Mouse (Mus musculus) cerebellum, adult 18-20 months (tissue): ENCODE data around the gene Ugt1a8.

Source experiments
- DNase-seq, 2 experiments: peaks; one replicate each; pipeline ENCODE4 v3.0.0; 2021

The Ugt1a8 gene

DNA sequence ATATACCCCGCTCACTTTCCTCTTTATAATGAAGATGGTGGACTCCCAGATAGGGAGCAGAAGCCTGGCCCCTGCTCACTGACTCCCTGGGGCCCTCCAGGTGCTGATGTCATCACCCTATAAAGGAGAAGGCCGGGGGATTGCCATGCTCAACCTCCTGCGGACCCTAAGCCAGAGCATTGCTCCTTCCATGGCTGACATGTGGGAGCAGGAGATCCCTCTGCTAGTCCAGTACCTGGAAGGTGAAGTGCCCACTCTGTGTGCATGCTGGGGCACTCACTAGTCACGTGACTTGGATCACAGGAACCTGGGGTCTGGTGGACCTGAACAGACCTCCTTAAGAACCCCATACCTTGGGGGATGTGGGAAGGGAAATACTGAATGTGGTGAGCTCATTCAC, 153.0 kb downstream of the Ugt1a8 start:
- DNase-seq: no peak

DNA sequence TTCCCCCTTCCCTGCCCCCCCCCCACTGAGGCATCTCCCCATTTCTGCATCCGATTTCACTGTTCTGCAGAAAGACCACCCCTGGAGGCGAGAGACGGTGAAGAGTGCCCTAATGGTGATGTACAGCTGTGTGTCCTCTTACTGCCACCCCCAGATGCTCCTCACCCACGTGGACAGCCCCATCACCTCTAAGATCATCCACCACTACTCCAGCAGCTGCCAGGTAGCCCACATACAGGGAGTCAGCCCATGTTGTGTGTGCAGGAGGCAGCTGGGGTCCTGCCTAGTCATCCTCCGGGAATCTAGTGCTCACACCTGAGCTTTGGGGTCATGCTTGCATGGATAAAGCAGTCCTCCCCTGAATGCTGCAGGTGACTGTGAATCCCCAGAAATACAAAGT, 156.2 kb downstream of the Ugt1a8 start:
- no peak for DNase-seq

DNA sequence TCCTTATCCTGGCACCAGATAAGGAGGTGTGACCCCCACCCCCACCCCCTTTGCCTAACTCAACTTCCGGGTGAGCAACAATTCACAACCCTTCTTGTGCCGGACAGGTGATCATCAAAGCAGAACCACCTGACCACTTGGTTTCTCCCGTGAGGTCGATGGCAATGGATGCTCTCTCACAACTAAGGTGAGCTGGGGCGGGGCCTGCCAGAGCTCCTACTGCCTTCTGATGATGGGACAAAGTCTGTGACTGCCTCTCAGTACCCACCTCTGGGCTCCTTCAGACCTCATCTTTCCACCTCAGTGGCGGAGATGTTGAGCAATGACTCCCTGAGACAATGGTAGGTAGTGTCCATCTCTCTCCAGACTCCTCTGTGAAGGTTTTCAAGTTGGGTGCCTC, 158.3 kb downstream of the Ugt1a8 start:
- DNase-seq: no peak

DNA sequence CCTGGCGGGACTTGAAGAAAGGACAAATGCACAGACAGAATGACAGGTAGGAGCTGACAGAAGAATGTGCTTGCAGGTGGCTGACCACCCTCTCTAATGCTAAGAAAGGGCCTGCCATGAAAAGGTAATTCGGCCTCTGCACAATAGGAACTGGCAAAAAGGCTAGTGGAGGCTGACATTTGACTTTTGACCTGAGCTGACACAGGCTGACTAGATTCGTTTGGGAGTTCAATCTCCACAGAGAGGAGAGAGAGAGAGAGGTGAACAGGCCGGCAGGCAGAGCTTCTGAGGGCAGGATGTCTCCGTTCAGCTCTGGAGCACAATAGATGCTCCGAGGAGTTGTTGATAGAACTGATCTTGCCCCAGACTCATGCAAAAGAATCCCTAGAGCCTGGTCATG, 158.8 kb downstream of the Ugt1a8 start:
- DNase-seq: no peak

DNA sequence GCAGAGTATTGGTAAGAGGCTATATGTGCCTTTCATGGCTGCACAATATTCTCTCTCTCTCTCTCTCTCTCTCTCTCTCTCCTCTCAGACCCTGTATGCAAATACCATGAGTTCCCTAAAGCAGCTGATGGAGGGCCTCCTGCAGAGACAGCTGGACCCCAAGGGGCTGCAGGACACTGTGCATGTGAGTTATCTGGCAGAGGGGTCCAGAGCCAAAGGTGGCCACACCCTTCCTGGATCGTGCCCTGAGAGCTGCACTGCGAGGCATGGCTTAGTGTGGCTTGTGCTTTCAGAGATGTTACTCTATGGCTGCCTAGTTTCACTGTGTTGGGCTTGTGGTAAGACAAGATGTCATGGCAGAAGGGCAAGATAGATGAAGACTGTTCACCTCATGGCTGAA, 160.0 kb downstream of the Ugt1a8 start:
- no peak for DNase-seq

DNA sequence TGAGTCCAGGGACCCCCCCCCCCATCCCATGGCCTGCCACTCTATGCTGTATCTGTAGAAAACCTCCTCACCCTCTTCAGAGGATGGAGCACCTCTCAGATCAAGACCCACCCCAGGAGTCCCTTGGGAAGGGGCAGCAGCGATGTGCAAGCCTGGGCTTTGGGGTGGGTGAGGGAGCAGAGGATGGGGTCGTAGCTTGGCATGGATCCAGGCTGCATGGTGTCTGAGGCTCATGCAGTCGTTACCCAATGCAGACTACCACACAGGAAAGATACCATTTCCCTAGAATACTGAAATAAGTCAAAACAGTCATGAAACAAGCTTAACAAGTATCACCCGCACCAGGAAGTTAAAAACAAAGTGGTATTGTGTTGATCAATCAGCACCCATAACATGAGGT, 161.0 kb downstream of the Ugt1a8 start:
- DNase-seq: no peak

DNA sequence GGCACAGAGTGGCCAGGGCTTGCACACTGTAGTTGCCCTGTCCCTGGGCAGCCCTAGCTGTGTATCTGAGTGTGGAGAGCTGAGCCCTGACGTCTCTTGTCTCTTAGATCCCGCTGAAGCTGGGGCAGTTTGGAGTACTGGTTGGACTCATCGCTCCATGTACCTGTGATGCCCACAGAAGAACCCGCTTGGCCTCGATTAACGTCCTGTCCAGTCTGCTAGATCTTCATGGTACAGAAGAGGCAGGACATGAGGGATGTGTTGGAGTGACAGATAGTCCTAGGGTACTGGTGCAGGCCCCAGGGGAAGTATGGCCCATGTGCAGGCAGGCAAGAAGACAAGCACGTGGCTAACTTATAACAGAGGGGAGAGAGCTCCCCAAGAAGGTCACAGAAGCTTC, 162.0 kb downstream of the Ugt1a8 start:
- DNase-seq: no peak

DNA sequence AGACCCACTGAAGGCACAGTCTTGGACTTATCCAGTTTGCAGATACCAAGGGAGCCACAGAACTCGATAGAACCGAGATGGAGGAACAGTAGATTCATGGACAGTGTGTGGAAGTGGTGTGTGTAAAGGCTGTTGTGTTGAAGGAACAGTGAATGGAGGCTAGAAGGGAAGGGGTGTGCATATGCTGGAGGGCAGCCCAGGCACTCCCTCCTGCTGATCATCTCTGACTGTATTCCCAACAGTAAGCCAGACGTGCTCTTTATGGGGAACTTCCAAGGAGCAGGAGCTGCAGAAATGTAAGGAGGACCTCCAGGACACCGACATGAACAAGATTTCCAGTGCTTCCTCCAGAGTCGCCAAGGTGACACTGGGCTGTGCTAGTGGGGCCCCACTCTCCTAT, 162.4 kb downstream of the Ugt1a8 start:
- no peak for DNase-seq

DNA sequence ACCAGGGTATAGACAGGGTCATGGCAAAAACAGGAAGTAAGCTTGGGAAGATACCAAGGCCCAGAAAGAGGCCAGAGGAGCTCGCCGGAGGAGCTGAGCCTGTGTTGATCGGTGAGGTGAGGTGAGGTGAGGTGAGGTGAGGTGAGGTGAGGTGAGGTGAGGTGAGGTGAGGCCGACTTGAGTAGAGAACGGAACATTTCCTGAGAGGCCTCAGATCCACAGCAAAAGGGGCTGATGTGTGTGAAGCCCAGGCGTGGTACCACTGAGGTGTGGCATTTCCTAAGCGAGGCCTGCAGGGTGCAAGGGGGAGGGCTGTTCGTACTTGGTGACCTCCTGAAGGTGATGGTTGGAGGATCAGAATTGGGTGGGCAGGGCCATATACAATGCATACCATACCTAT, 165.5 kb downstream of the Ugt1a8 start:
- DNase-seq: no peak

DNA sequence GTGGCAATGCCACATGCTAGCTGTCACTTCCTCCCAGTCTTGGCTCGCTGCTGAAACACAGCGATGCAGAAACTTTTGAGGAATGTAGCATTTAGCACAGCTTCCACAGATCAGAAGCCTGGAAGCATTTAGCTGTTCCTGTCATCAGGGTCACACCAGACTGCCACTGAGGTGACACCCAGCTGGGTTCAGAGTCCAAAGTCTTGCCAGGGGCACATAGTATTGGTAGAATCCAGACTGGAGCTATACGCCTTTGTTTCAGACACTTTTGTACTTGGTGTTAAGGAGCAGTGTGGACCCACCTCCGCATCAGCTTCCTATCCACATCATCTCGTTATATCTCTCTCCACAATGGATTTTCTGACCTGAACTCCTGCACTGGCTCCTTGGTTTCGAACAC, 165.9 kb downstream of the Ugt1a8 start:
- no peak for DNase-seq

DNA sequence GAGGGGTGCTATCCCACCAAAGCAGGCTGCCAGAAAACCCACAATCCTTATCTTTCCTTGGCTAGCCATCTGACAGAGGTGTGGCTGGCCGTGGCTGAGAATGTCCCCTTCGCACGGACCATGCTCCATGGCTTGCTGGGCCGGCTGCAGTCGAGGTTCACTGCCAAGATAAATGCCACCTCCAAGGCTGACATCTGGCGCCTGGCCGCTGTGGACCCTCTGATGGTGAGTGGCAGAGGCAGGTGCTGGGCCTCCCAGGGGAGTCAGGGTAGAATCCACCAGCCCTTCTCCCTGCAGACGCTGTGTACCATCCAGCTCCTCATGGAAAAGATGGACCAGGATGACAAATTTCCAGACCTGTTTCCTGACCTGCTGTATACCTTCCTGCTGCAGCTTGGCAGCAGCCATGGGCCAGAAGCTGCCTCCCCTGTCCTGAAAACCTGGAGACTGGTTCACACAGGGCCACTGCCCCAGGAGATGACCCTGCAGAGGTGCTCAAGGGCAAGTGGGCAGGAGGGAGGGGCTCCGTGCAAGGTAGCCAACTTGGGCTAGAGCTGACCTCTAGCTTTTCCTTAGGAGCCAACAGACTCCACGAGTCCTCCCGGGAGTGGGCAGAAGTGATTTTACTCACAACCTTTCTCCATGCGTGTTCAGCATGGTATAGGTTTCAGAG, 167.3 kb downstream of the Ugt1a8 start:
- DNase-seq: no peak

DNA sequence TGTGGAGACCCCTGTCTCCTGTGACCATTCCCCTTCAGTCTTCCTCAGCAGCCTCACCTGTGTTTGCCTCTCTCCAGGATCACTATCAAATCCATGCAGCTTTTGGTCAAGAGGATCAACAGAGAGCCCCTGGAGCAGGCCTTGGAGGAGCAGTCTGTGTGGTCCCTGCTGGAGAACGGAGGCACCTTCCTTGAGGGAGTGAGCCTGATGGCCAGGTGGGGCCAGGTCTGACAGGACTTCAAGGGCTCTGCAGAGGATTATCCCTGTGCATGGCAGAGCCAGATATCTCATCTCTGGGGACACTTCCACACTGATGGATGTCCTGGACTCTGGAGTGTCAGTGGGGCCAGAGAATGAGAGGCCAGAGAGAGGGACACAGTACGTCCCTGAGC, 167.8 kb downstream of the Ugt1a8 start:
- no peak for DNase-seq

DNA sequence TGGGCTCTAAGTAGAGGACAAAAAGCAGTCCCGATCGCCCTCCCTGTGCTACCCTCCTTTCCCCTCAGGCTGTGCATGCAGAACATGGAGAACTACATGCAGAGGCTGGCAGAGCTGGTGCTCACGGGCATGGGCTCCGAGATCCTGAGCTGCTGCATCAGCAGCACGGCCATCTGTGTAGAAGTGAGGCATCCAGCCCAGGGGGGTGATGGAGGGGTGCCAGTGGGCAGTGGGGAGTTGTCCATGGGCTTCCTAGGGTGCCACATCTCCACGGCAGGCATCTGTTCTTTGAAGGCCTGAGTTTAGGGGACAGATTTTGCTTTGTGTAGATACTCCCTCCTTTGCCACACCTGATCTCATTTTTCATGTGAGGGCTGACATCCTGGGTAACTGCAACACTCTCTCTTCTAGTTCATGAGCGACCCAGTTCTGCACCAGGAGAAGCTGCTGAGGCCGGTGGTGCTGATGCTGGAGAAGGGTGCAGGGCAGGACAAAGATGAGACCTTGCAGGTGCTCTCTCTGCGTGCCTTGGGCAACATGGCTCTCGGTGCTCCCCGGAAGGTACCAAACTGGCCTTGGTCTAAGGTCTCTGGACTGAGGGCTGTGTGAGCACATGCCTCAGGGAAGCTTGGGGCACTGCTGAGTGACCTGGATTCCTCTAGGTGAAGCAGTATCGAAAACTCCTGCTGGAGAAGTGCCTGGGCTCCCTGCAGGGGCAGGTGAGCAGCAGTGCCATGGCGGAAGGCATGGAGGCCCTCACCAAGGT, 168.6 kb downstream of the Ugt1a8 start:
- peak; percentile 51 to 59 for DNase-seq

DNA sequence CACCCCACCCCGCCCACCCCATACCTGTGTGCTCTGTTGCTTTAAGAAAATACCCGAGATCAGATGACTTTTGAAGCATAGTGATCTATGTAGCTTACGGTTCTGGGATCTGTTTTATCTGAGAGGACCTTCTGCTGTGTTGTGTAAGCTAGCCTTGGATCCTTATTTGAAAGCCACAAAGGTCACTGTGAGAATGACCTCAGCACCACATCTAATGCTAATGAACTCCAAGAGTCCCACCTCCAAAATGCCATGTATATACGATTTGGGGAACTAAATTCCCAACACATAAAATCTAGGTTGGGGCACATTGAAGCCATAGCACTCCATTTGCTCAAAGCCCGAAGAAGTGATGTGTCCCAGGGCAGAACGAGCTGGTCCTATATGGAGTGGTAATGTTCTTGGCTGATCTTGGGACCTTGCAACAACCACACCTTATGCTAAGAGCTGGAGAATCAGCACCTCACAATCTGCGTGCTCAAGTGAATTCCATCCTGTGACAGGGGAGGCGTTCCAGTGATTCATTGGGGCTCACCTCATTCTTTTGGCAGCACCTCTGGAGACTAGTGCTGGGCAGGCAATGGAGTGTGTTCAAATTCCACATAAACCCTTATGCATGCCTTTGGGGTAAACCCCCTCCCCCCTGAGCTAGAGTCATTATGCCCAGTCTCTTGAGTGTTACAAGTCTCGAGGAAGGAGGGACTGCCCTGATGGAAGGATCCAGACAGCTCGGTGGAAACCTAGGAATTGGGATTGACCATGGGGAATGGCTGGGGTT, 169.5 kb downstream of the Ugt1a8 start:
- DNase-seq: no peak

DNA sequence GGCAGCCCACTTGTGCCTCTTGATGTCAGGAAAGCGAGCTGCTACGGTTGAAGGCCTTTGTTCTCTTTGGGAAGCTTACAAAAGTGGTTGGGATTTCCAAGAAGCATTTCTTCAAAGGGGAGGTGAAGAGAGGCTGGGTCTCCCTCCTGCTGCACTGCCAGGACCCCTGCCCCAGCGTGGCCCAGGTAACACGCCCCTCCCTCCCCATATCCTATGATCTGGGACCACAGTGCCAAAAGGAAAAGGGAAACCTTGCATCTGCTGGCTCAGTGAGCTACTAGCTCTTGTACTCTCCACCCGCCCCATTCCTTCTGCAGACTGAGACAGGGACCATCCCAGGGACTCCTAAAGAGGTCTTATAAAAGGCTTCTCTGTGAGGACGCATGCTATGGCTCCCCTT, 170.1 kb downstream of the Ugt1a8 start:
- no peak for DNase-seq

DNA sequence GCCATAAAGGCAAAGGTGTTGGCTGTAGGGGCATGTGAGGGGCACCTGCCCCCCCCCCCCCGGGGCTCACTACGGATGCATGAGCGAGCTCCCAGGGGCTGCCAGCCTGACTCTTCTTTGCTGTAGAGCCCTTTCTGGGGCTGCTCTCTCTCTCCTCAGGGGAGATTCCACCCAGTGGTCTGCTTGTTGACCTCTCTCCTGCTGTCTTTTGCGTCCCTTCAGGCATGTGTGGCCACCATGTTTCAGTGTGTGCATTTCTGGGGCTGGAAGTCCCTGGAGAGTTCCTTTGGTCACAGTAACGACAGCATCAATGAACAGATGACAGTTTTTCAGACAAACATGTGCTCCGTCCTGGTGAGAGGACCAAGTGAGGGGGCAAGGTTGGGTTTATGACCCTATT, 170.7 kb downstream of the Ugt1a8 start:
- DNase-seq: no peak

DNA sequence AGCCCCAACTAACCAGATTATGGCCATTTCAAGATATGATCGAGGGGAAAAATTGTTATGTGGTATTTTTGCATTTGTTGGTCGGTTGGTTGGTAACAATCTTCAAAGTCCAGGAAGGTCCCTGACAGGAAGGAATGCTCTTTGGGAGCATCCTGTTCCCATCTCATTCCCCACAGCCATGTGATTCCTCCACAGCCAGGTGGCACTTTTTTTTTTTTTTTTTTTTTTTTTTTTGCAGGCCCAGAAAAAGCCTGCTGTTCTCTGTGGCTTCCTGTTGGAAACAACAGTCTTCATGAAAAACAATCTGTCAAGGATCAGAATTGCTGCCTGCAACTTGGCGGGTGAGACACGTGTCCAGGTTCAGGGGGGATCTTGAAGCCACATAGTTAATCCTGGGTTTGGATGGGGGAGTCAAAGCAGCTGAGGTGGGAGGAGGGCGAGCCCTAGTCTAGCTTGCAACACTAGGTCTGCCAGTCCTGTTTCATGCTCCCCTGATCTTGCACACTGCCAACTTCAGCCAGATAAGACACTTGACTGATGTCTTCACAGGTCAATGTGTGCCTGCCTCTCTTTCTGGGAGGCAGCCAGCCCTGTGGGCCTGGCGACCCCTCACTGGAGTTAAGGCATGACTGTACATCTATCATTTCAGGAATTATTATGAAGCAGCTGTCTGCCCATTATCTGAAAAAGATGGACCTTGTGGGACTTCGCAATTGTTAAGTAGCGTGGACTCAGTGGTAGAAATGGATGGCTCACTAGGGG, 171.4 kb downstream of the Ugt1a8 start:
- DNase-seq: peak in 1 of 2 experiments; percentile 52

DNA sequence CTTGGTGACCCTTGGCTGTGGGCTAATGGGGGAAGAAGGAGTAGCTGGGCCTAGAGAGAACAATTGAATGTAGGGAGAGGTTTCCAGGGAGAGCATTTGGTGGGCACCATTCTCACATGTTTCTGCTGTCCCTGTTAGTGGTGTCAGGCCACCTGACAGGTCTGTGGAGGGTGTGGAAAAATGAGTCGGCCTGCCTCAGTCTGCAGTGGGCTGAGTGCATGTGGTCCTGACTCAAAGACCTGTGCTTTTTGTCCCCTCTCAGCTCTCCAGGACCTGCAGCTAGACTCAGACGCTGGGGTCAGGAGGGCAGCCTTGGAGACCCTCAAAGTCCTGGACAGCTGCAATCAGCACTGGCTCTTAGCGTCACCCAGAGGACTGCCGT, 172.0 kb downstream of the Ugt1a8 start:
- no peak for DNase-seq

DNA sequence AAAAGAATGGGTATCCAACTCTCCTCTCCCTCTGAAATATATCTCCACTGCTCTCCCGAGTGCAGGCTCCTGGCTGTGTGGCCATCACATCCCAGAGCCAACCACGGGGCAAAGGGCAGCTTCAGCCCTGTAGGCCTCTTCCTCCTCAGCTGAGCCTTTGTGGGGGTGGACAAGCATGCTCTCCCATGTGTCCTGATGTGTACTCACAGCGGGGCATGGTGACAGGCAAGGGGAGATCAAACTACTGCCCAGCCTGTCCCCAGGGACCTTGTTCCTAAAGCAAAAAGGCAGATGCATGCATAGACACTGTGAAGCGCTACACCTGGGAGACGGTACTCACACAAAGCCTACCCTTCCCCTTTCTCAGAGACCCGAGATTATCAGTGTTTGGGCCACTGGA, 172.5 kb downstream of the Ugt1a8 start:
- DNase-seq: no peak

DNA sequence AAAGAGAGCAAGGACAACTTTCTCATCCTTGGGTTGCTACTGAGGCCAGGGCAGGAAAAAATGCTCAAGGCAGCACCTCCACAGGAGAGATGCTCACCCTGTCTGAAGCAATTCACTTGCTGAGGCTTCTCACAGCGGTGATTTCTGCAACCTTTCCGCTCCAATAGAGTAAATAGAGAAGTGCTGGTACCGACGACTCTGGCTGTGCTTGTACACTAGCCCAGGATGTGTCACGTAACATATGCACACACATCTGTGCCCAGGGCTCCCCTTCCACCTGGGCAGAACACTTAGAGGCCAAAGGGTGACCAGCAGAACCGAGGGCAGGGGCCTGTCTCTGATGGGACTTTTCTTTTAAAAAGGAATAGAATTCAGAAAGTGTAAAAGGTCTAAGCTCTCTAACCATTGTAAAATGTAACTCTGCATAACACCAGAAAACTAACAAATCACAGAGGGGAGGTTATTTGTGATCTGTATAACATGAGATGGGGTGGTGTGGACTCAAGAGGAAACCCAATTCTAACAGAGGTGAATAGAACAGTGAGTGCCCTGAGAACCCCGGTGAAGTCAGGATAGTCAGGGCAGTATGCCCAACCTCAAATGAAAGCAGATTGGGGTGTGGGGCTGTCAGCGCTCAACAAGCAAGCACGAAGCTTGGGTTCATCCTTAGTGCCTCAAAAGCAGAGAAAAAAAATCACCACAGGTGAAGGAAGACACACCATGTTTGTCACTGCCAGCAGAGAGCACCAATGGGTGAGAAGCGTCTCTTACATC, 173.2 kb downstream of the Ugt1a8 start:
- no peak for DNase-seq

DNA sequence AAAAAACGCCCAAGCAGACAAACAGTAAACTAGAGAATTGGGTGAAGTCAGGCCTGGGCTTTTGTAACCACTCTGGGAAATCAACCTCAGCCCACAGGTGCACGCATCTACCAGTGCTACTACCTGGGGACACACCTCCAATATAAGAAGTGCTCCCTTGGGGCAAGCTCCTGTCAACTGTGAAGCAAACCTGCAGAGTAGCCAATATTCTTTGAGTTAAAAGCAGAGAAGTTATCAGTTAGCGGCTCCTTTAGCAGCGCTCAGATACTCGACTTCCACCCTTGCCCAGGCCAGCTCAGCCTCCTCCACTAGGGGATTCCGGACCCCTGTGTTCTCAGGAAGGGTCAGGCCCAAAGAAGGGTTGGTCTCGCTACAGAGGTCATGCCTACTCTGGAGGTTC, 174.1 kb downstream of the Ugt1a8 start:
- no peak for DNase-seq

DNA sequence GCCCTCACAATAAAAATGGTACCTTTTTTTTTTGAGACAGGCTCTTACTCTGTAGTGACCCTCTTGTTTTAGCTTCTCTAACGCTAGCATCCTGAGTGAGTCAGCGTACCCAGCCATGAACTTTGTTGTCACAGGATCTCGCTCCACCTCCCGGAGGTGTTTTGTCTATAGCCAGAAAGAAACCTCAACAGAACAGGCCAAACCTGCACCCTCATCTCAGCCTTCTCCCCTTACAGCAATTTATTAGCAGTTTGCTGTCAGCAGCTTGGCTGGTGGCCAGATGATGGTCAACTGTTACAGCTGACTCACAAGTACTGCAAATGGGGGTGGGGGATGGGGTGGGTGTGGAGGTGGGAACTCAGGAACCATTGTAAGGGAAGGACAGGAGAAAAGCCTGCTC, 174.6 kb downstream of the Ugt1a8 start:
- DNase-seq: no peak

DNA sequence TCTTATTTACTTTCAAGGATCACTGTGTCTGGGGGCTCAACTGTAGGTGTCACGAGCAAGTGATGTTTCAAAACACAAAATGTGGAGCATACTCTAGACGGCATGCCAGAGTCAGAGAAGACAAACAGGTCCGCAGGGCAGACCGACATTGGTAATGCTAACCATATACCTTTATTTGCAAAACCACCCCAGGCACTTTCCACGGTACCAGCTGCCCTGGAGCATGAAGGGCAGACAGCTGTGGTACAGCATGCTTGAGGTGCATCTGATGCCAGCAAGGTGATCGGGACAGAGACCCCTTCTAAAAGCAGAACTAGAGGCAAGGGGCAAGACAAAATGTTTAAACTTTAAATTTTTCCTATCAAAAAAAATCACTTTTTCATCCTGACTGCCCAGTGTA, 175.3 kb downstream of the Ugt1a8 start:
- no peak for DNase-seq
